Mouse (Mus musculus) spleen, adult 2 months (tissue): ENCODE results near the gene Tanc1.
"Not testable (repeated sequence)": the region's sequence is repeated elsewhere in the genome, so short reads cannot be mapped to it uniquely, and the experiment has no call there.

Source experiments
- CTCF ChIP-seq: fragments of 200-500 bp; IDR thresholded peaks from 2 replicates; pipeline ENCODE4 v1.5.1; 2011; ENCODE audit warnings: mild to moderate bottlenecking, inconsistent platforms; ENCODE audit not compliant: insufficient read depth, insufficient read length, insufficient replicate concordance; ENCODE audit errors: extremely low read depth
- POLR2A ChIP-seq: fragments of 200-500 bp; IDR thresholded peaks from 2 replicates; pipeline ENCODE4 v1.6.1; 2011; ENCODE audit warnings: low read depth, low read length, inconsistent platforms

DNA sequence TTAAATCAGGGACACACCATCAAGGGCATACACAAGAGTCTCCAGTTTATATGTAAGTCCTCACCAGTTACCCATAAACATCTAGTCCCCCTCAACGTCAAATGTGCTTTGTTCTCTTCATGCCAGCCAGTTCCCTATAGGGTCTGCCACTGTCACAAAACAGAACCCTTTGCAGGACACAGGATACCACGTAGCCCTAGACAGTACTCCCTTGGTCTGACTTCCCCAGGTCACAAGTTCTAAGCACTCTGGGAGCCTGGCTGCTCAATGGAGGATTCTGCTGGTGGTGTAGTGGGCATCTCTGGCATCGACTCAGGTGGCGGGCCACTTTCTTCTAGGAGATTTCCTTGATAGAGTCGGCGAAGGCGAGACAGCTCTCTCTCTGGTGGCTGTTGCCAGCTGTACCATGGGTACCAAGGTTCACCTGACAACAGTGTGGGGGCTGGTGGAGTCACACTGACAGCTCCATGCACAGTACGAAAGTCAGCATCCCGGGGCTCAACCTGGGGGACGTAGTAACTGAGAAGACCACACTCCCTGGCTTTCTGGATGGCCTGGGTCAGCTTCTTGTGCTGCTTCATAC, 47.7 kb upstream of the Tanc1 start:
- not testable (repeated sequence) for TF ChIP-seq CTCF, POLR2A
